Mouse (Mus musculus) urinary bladder, postnatal 10 days (tissue): ENCODE results near the gene Nova1.

Experiments used
- DNase-seq: peaks from one replicate; pipeline ENCODE4 v3.0.0; 2022; ENCODE audit warnings: low spot score

The Nova1 gene

GRCm38 (mm10) chr12:46666706-46667105 lies 152.0 kb downstream of the Nova1 start:
- no peak for DNase-seq

- no peak for DNase-seq
These were observed 172.6 kb downstream of the Nova1 start for GRCm38 (mm10) chr12:46646139-46646611.

GRCm38 (mm10) chr12:46645365-46645962 lies 173.3 kb downstream of the Nova1 start:
- no peak for DNase-seq
